Mouse (Mus musculus): ENCODE results near the gene Abhd15.

GRCm38 (mm10) chr11:77476895-77477294 is 38.0 kb upstream of the Abhd15 start:
- no peak for TF ChIP-seq POLR2A (IDR thresholded peaks at IDR 0.05; ENCODE audit: borderline replicate concordance, low read depth, low read length)
- no peak for TF ChIP-seq CTCF (IDR thresholded peaks at IDR 0.05; ENCODE audit: low read depth, low read length)

Data from bone marrow macrophage, adult 2 months (primary cell).